Mouse (Mus musculus) urinary bladder, adult 18-20 months (tissue): Measurements from ENCODE around the gene Nox3.

Experiments
- DNase-seq, 2 experiments: peaks; one replicate each; pipeline ENCODE4 v3.0.0; 2022; ENCODE audit warnings: low spot score in 2 of 2, mixed read lengths in 2 of 2

Gene Nox3

DNA sequence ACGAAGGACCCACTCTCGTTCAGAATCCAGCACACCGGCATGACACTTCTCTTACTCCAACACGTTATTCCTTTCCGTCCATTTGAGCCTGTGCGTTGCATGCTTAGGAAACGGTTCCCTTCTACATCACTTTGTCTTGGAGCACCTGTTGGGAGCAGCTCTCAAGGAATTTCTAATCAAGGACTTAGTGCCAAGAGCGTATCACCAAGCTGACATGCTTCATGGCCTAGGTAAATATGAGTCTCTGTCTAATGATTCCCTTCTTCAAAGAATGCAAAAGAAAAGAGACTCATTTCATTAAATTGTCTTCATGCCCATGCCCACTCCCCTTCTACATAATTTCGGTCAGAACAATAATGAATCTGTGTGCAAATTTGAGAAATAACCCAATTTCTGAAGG, at the start of gene Nox3:
Gene Nox3, minus strand, starts transcription at position 101 of the 400 bp plus-strand sequence.
- DNase-seq, result no peak

- no peak for DNase-seq
These were observed 48.3 kb upstream of the Nox3 start for GRCm38 (mm10) chr17:3744402-3744801.

DNA sequence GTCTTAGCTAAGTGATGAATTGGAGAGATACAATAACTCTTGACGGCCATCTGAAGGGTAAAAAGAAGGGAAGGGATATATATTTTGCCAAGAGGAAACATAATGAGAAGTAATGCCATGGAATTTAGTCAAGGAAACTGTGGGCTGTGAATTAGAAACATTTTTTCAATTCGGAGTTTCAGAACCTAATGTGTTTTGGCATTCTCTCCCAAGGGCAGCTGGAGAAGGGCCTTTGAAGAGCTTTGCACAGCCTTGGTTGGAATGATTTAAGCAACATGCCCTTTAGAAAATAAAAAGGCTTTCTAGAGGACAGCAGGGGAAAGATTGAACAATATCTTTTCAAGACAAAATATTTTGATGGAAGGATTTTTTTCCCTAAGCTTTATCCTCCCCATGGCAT, 40.9 kb upstream of the Nox3 start:
- no peak for DNase-seq

- no peak for DNase-seq
These were observed 38.2 kb upstream of the Nox3 start for GRCm38 (mm10) chr17:3734286-3734685.

DNA sequence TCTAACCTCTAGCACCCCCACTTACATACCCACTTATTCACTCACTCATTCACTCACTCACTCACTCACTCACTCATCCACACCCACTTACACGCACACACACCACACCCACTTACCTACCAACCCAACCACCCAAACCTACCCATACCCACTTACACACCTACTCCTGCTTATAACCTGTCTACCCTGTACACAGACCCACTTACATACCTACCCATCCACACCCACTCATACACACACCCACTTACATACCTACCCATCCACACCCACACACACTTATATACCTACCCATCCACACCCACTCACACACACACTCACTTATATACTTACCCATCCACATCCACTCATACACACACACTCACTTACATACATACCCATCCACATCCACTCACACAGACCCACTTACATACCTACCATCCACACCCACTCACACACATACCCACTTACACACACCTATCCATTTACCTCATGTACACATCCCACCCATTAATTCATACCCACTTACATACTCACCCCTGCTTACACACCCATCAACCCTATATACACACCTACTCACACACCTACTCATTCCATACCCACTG, 9.4 kb upstream of the Nox3 start:
- no peak for DNase-seq

DNA sequence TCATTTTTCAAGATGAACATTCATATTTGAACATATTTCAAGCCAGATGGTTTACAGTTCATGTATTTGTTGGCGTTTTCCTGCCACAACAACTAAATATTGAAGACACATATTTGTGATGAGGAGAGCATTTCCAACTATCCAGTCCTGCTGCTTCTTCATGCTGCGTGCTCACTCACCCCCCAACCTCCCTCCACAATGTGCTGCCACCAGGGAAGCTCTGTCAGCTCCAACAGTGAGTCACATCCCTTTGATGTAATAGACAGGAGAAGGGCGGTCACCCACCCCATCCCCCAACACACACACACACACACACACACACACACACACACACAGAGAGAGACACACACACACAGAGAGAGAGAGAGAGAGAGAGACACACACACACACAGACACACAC, 6.3 kb upstream of the Nox3 start:
- no peak for DNase-seq

DNA sequence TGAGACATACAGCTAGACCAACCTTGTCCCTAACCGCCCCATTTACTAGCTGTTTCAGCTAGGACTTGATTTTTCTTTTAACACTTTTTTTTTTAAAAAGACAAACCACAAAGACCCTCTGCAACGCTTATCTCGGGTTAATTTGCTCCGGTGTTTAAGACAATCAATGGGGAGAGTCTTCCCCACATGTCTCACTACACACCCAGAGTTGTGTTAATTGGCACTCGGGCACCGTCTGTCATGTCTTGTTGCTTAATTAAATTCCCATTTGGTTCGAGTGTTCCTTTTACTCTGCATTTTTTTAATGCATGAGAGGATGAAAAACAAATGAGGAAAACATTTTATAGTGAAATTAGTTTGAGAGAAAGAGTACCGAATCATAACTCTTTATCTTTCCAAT, 3.2 kb downstream of the Nox3 start:
- no peak for DNase-seq

DNA sequence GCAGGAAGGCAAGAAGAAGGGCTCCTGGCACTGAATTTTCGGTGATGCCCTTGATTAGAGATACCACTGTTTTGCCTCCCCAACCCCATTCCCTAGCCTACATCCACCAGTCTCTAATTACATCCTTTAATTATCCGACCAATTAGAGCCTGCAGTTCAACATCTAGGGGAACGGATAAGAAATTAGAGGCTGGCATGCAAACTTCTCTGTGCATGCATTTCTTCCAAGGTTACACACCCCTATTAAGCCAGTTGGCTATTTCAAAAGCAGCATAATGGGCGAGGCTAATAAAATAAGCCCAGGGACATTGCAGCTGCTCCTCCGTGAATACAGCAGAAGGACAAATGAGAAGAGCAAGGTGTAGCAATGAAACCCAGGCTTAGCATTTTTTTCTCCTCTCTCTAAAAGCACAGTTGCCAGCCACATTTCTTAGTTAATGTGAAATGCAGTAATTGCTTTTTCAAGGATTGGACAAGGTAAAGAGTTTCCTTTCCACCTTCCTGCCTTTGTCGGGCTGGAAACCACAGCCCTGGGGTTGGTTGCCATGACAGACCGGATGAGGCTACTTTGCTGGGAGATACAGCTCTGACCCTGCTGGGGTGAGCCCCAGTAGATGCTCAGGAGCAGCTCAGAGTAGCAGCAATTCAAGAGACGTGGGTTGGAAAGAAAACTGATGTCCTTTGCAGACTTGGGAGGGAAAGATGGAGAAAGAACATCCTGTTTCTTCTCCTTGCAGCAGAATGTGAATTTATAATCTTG, 5.4 kb downstream of the Nox3 start:
- DNase-seq, result no peak

- no peak for DNase-seq
These were observed 12.4 kb downstream of the Nox3 start for GRCm38 (mm10) chr17:3683662-3684061.

DNA sequence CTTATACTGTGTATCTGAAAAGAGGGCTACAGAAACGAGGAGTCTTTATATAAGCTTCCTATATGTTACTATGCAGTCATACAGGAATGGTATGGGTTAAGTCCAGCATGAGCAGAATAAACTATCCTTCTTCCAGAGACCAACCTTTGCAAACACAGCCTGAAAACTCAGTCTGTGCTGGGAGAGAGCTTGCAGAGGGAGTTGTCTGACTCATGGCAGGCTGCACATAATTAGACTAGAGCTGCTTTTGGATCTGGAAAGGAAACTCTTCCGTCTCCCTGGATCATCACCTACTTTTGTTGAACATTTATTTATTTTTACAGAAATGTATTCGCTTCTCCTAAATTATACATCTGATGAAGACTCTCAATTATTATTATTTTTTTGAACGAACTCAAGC, 26.8 kb downstream of the Nox3 start:
- no peak for DNase-seq

DNA sequence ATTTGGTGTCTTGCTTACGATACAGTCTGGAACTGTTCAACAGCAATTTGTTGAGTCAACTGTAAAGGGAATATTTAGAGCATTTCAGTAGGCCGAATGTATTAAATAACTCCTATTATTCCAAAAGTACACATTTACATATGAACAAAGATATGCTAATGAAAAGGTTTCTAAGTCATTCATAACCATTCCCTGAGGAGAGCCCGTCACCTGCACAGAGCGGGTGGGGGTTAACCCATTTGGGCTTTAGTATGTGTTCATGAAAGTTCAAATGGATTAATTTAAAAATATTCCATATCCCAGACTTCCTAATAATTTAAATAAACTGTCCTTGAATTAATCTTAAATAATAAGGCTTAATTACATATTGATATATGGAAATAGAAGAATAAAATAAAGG, 28.8 kb downstream of the Nox3 start:
- DNase-seq, result no peak

- DNase-seq, result no peak
These were observed 30.7 kb downstream of the Nox3 start for GRCm38 (mm10) chr17:3665321-3665720.

- DNase-seq, result no peak
These were observed 36.6 kb downstream of the Nox3 start for GRCm38 (mm10) chr17:3659497-3659896.

DNA sequence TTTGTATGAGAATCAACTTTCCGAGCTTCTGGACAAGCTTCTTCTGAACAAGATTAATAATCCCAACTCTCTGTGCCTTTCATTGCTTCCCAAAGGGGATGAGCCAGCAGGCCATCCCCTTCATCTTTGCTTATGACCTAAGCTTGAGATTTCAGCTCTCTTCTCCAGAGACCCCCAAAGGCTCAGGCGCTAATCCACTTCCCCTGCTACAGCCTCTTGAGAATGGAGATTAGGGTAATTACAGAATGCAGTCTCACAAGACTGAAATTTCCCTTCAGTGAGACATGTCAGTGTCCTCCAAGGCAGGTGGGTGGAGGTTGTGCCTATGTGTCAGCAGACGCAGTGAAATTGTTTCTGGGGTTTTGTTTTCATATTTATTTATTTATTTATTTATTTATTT, 45.7 kb downstream of the Nox3 start:
- no peak for DNase-seq

DNA sequence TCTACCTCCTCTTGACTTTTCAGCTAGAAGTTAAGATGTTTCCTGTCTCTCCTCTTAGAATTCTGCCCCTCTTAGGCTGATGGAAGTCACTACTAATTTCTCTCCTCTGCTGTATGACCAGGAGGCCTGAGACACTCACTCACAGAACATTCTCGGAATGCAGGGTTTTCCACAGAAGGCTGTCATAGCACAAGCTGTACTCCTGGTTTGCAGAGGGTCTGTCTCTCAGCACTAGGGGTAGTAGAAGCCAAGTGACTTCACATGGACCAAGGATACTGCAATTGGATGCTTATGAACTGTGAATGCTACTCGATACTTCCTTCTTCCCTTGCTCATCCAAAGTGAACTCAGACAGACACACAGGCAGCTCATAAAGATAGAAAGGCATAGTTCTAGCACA, 52.5 kb downstream of the Nox3 start:
- DNase-seq, result no peak

GRCm38 (mm10) chr17:3641456-3641855, 54.6 kb downstream of the Nox3 start:
- no peak for DNase-seq

- DNase-seq, result no peak
These were observed 57.3 kb downstream of the Nox3 start for GRCm38 (mm10) chr17:3638757-3639156.

DNA sequence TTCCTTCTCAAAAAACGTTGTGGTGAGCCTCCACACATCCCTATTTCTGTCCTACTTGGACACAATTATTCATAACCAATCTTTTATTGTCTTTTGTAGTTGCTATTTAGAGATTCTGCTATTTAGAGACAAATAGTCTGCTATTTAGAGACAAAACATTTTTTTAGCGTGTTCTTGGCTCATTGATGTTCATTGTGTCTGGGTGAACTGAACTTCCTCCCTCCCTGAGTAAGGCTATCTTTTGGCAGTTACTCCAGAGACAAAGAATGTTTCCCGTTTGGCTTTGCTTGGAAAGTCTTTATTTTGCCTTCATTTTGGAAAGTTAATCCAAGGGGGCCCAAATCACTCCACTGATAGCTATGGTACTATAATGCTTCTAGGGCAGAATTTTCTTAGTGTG, 63.6 kb downstream of the Nox3 start:
- DNase-seq, result no peak

- DNase-seq, result no peak
These were observed 79.5 kb downstream of the Nox3 start for GRCm38 (mm10) chr17:3616329-3617216.

- DNase-seq, result no peak
These were observed 80.5 kb downstream of the Nox3 start for GRCm38 (mm10) chr17:3615553-3615952.

- no peak for DNase-seq
These were observed 84.3 kb downstream of the Nox3 start for GRCm38 (mm10) chr17:3611781-3612075.

DNA sequence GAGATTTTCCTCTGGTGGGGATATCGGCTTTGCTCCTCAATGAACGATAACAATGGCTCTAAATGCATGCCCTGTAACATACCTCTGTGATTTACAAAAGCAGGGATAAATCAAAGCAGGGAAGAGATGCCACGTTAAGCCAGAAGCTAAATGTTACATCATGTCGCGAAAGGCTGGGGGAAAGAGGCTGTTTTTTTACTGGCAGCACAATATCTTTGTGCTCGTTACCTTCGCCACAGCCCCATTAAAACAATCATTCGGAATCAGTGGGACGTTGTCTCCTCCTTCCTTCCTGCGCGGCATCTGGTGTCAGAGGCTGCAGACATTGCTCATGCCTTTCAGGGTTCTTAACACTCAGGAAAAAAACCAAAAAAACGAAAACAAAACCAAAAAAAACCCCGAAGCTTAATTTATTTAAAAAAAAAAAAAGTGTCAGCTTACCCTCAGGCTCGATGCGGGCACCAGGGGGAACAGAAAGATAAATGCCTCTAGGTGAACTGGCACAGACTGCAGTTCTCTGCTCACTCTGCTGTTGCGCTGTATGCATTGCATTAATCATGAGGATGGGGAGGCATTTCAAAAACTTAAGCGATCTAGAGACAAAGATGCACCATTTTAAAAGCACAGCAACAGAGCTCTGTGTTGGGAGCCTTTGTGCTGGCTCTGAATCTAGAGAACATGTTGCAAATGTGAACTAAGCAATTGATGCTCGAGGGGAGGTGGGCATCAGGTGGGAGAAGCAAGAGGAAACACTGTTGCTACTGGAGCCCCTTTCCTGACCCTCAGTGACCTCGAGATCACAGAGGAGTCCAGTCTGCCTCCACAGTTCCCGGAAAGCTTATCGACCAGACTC, 84.9 kb downstream of the Nox3 start:
- DNase-seq, result no peak
